Mouse (Mus musculus): ENCODE measurements around the gene Rbl1. TPM values are rescaled to one million over a fixed set of nuclear protein-coding genes. Genes with fewer than 3 reads are reported as not detected.

Gene Rbl1
- total RNA-seq, 1 experiment from 2014 or later = 92.3 TPM

GRCm38 (mm10) chr2:157100319-157100605, 104.1 kb downstream of the Rbl1 start:
- ATAC-seq (replicated peaks; ENCODE audit: low read depth, poor library complexity, severe bottlenecking) = no peak

DNA sequence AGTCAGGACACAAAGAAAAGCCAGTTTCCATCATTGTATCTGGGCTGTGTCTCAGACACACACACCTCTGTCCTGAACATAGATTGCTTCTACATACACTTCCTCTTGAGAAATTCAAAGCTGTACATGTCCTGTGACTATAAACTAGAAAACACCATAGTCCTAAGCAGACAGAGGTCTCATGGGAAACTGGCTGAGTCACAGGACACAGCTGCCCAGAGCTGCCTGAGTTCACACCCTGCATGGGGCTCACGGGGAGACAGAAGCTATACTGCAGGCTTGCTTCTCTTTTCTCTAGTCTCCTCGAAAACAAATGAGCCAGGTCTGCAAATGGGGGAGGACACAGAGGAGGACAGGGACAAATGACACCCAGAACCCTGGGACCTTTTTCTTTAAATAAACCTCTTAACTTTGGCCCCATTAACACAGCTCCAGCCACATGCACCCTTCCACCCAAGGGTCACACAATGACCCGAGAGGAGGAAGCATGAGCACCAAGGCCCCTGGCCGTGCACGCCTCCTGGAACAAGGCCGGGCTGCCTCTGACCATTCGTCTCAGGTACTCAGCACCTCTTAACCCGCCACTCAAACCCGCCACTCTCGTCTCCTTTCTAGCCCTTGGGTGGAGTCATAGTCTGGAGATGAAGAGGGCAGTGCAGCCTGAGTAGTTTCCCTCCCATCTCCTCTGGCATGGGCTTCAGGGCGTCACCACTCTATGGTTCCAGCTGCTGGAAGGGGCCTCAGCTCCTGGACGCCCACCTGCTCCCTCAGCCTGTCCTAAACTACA, 104.6 kb downstream of the Rbl1 start:
- ATAC-seq (replicated peaks; ENCODE audit: low read depth, poor library complexity, severe bottlenecking) = no peak

Other genes starting within 250 kb of the Rbl1 start
- 41.5 and 42.7 TPM in 2 replicates for gene Ndrg3, start 212.5 kb downstream of the Rbl1 start, total RNA-seq (2017)
- gene Dsn1, start 197.4 kb downstream of the Rbl1 start, total RNA-seq (2017) = 29.0 and 42.4 TPM in 2 replicates
- 5.6 and 7.0 TPM in 2 replicates for gene Soga1, start 125.3 kb downstream of the Rbl1 start, total RNA-seq (2017)
- gene Tldc2, start 117.5 kb downstream of the Rbl1 start, total RNA-seq (2017) = not detected in 2 replicates
- 52.4 and 82.3 TPM in 2 replicates for gene Samhd1, start 69.3 kb downstream of the Rbl1 start, total RNA-seq (2017)
- 178 and 202 TPM in 2 replicates for gene Rpn2, start 74.5 kb upstream of the Rbl1 start, total RNA-seq (2017)
- gene Mroh8, start 75.0 kb upstream of the Rbl1 start, total RNA-seq (2017) = 0.05 and 1.4 TPM in 2 replicates
- not detected in 2 replicates for gene Ghrh, start 143.0 kb upstream of the Rbl1 start, total RNA-seq (2017)
- 6.4 and 7.6 TPM in 2 replicates for gene Manbal, start 163.1 kb upstream of the Rbl1 start, total RNA-seq (2017)
- gene Src, start 213.9 kb upstream of the Rbl1 start, total RNA-seq (2017) = 0.69 and 1.3 TPM in 2 replicates